Mouse (Mus musculus): ENCODE results near the gene Ogg1. TPM values are rescaled to one million over a fixed set of nuclear protein-coding genes. Genes with fewer than 3 reads are reported as not detected.
"Not testable (repeated sequence)": the region's sequence is repeated elsewhere in the genome, so short reads cannot be mapped to it uniquely, and the experiment has no call there.

Ogg1 gene
- polyA plus RNA-seq, 1 experiment from 2014 or later: 15.1 TPM

DNA sequence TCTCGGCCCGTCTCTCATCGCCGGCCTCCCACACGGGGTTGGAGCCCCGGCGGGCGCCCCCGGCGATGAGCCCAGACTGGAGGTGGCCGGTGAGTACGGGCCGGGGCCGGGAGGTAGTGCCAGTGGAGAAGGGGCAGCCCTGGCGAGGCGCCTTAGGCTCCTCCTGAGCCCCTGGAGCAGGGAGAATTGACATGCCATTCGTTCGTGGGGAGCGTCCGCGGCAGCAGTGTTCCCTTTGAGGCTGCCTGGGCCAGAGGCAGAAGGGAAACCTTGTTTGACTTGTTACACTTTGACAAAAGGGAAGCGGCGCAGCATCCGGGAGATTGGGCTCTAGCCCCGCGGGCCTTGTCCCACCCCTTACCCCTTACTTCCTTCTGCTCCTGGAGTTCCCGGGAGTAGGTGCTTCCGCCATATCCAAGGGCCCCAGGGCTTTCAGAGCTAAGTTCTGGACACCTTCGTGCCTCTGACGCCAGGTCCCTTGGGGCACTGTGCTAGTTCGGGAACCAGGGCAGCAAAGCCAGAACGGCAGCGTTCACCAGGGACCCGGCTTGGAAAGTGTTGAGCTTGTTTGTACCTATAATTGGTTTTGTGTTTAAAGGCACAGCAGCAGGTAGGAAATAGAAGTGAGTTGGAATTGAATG lies 19.2 kb upstream of the Ogg1 start:
- Histone ChIP-seq H3K9ac (ENCODE audit: low read depth, low read length) (peak overlapping the region; percentile 97), H3K9me3 (ENCODE audit: control insufficient read depth, low read length) (no peaks in the 10 kb centered on the region), H3K27ac (ENCODE audit: low read depth, low read length) (peak overlapping the region; percentile 95), H3K4me3 (ENCODE audit: low read depth, low read length) (peak overlapping the region; percentile 89), H3K4me2 (peak overlapping the region; percentile 98), H3K27me3 (replicated peaks; ENCODE audit: control insufficient read depth, insufficient read depth, low read length) (no peaks in the 10 kb centered on the region), H3K36me3 (ENCODE audit: control insufficient read depth, insufficient read depth, low read length) (peaks cover 10% of the 10 kb centered on the region), H3K4me1 (replicated peaks; ENCODE audit: control insufficient read depth, insufficient read depth, low read length) (peaks cover 12% of the 10 kb centered on the region)
- ATAC-seq (replicated peaks; ENCODE audit: low FRiP score): no peak
- under 1% methylated on average over 33 of the region's 34 CpGs for WGBS
- DNase-seq (ENCODE audit: low spot score): no peak

DNA sequence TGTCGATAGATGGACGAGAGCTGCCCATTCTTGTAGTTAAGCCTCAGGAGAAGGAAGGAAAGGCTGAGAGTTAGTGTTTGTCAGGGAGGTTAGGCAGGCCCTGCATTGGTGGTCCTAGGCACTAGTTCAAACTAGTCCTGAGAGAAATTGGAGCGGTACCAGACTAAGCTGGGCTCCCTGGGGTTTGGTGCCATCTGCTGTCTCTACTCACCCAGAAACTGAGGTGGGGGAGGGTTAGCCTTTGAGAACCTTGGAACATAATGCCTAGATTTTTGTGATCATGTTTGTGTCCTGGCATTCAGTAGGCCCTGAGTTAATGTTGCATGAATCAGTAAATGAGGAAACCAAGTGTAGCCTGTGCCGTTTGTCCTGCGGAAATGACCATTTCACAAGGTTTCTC lies 18.6 kb upstream of the Ogg1 start:
- WGBS: 22% methylated on average over 5 of the region's 5 CpGs
- Histone ChIP-seq H3K4me1 (replicated peaks; ENCODE audit: control insufficient read depth, insufficient read depth, low read length) (peaks cover 12% of the 10 kb centered on the region), H3K27me3 (replicated peaks; ENCODE audit: control insufficient read depth, insufficient read depth, low read length) (no peaks in the 10 kb centered on the region), H3K4me3 (ENCODE audit: low read depth, low read length) (peak overlapping the region; percentile 89), H3K36me3 (ENCODE audit: control insufficient read depth, insufficient read depth, low read length) (peaks cover 14% of the 10 kb centered on the region), H3K4me2 (peak overlapping the region; percentile 98), H3K27ac (ENCODE audit: low read depth, low read length) (peak overlapping the region; percentile 95), H3K9ac (ENCODE audit: low read depth, low read length) (peak overlapping the region; percentile 97), H3K9me3 (ENCODE audit: control insufficient read depth, low read length) (no peaks in the 10 kb centered on the region)
- no peak for DNase-seq (ENCODE audit: low spot score)
- ATAC-seq (replicated peaks; ENCODE audit: low FRiP score): no peak

DNA sequence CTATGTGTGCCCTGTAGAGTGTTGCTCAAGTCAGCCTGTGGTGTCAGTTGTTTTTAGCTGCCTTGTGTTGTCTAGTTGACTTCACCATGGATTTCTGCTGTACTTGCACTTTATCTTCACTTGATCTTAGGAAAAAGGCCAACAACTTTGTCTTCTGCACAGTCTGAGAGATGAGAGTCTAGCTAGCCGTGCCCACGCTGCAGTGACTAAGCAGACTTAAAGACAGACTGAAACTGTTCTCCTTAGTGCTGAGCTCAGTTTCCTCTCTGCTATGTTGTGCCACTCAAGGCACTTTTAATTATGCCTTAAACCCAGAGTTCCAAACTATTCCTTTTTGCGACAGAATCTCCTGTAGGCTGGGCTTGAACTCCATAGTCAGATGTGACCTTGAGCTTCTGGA lies 10.8 kb upstream of the Ogg1 start:
- Histone ChIP-seq H3K4me2 (no peak overlapping the region), H3K27ac (ENCODE audit: low read depth, low read length) (no peak overlapping the region), H3K9me3 (ENCODE audit: control insufficient read depth, low read length) (no peaks in the 10 kb centered on the region), H3K4me1 (replicated peaks; ENCODE audit: control insufficient read depth, insufficient read depth, low read length) (no peaks in the 10 kb centered on the region), H3K36me3 (ENCODE audit: control insufficient read depth, insufficient read depth, low read length) (peaks cover 72% of the 10 kb centered on the region), H3K9ac (ENCODE audit: low read depth, low read length) (no peak overlapping the region), H3K4me3 (ENCODE audit: low read depth, low read length) (no peak overlapping the region), H3K27me3 (replicated peaks; ENCODE audit: control insufficient read depth, insufficient read depth, low read length) (no peaks in the 10 kb centered on the region)
- ATAC-seq (replicated peaks; ENCODE audit: low FRiP score): no peak
- DNase-seq (ENCODE audit: low spot score): no peak
- 96% methylated on average over 3 of the region's 3 CpGs for WGBS

DNA sequence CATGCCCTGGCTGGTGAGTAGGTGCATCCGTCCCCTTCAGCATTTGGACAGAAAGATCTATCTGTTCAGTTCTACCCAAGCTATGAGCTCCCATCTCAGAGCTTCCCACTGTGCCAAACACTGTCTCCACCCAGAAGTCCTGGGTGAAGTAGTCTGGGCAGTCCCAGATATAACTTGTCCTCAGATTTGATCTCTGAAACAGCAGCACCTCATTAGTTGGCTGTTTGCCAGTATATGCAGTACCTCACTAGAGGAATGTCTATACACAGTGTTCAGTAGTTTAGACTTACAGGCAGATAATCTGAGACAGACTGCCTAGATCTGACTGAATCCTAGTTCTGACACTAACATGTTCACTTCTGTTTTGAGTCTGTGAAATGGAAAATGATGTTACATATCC lies 2.6 kb downstream of the Ogg1 start:
- Histone ChIP-seq H3K4me3 (ENCODE audit: low read depth, low read length) (no peak overlapping the region), H3K4me2 (no peak overlapping the region), H3K36me3 (ENCODE audit: control insufficient read depth, insufficient read depth, low read length) (peaks cover 23% of the 10 kb centered on the region; the same call in 1 of the 2 replicates), H3K27ac (ENCODE audit: low read depth, low read length) (no peak overlapping the region), H3K27me3 (replicated peaks; ENCODE audit: control insufficient read depth, insufficient read depth, low read length) (no peaks in the 10 kb centered on the region), H3K9ac (ENCODE audit: low read depth, low read length) (no peak overlapping the region), H3K9me3 (ENCODE audit: control insufficient read depth, low read length) (no peaks in the 10 kb centered on the region), H3K4me1 (replicated peaks; ENCODE audit: control insufficient read depth, insufficient read depth, low read length) (peaks cover 12% of the 10 kb centered on the region)
- WGBS: 89% methylated on average over 1 of the region's 1 CpGs
- ATAC-seq (replicated peaks; ENCODE audit: low FRiP score): no peak
- no peak for DNase-seq (ENCODE audit: low spot score)

DNA sequence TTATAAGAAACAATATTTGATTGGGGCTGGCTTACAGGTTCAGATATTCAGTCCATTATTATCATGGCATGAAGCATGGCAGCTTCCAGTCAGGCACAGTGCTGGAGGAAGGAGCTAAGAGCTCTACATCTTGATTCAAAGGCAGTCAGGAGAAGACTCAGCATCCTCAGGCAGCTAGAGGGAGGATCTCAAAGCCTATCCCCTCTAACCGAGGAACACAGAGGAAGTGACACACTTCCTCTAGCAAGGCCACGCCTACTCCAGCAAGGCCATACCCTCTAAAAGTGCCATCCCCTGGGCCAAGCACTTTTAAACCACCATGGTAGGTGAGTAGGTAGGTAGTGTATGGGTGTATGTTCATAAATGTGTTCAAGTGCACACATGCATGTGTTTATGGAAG lies 3.8 kb downstream of the Ogg1 start:
- peaks cover 22% of the 10 kb centered on the region; the same call in 1 of the 2 replicates for H3K36me3 ChIP-seq (ENCODE audit: control insufficient read depth, insufficient read depth, low read length)
- H3K4me1 ChIP-seq (replicated peaks; ENCODE audit: control insufficient read depth, insufficient read depth, low read length): peaks cover 9% of the 10 kb centered on the region
- ATAC-seq (replicated peaks; ENCODE audit: low FRiP score): no peak
- H3K4me3 ChIP-seq (ENCODE audit: low read depth, low read length): no peak overlapping the region
- no peaks in the 10 kb centered on the region for H3K27me3 ChIP-seq (replicated peaks; ENCODE audit: control insufficient read depth, insufficient read depth, low read length)
- H3K9ac ChIP-seq (ENCODE audit: low read depth, low read length): no peak overlapping the region
- no peak overlapping the region for H3K4me2 ChIP-seq
- H3K9me3 ChIP-seq (ENCODE audit: control insufficient read depth, low read length): no peaks in the 10 kb centered on the region
- no peak overlapping the region for H3K27ac ChIP-seq (ENCODE audit: low read depth, low read length)
- no peak for DNase-seq (ENCODE audit: low spot score)
- WGBS: 29% methylated on average over 2 of the region's 2 CpGs

DNA sequence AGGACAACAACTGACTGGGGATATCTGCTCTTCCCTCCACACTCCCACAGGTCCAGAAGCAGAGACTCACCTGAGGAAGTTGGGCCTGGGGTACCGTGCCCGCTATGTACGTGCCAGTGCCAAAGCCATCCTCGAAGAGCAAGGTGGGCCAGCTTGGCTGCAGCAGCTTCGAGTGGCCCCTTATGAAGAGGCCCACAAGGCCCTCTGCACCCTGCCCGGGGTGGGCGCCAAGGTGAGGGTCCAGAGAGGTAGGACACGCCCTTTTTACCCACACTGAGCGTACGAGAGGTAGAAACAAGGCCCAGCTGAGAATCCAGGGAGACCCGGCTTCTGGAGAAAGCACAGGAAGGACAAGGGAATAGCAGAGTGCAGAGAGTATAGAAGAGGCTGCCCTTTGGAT lies 4.9 kb downstream of the Ogg1 start:
- H3K9me3 ChIP-seq (ENCODE audit: control insufficient read depth, low read length): no peaks in the 10 kb centered on the region
- H3K4me2 ChIP-seq: no peak overlapping the region
- H3K36me3 ChIP-seq (ENCODE audit: control insufficient read depth, insufficient read depth, low read length): peaks cover 27% of the 10 kb centered on the region; the same call in 1 of the 2 replicates
- no peaks in the 10 kb centered on the region for H3K27me3 ChIP-seq (replicated peaks; ENCODE audit: control insufficient read depth, insufficient read depth, low read length)
- no peak for ATAC-seq (replicated peaks; ENCODE audit: low FRiP score)
- H3K4me1 ChIP-seq (replicated peaks; ENCODE audit: control insufficient read depth, insufficient read depth, low read length): peaks cover 5% of the 10 kb centered on the region
- no peak overlapping the region for H3K4me3 ChIP-seq (ENCODE audit: low read depth, low read length)
- H3K27ac ChIP-seq (ENCODE audit: low read depth, low read length): no peak overlapping the region
- no peak for DNase-seq (ENCODE audit: low spot score)
- 83% methylated on average over 11 of the region's 11 CpGs for WGBS
- no peak overlapping the region for H3K9ac ChIP-seq (ENCODE audit: low read depth, low read length)

DNA sequence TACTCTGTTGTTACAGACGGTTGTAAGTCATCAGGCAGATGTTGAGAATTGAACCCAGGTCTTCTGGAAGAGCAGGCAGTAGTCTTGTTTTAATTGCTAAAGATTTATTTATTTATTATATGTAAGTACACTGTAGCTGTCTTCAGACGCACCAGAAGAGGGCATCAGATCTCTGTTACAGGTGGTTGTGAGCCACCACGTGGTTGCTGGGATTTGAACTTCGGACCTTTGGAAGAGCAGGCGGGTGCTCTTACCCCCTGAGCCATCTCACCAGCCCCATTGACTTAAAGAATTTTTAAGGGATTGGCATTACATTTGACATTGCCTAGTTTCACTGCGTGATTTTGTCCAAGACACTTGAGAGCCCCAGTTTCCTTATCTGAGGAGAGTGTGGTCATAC lies 6.0 kb downstream of the Ogg1 start:
- not testable (repeated sequence) for ATAC-seq (replicated peaks; ENCODE audit: low FRiP score); H3K4me3 ChIP-seq (ENCODE audit: low read depth, low read length); H3K27me3 ChIP-seq (replicated peaks; ENCODE audit: control insufficient read depth, insufficient read depth, low read length); DNase-seq (ENCODE audit: low spot score); H3K27ac ChIP-seq (ENCODE audit: low read depth, low read length); H3K9me3 ChIP-seq (ENCODE audit: control insufficient read depth, low read length); H3K4me2 ChIP-seq; H3K9ac ChIP-seq (ENCODE audit: low read depth, low read length); H3K4me1 ChIP-seq (replicated peaks; ENCODE audit: control insufficient read depth, insufficient read depth, low read length)
- 76% methylated on average over 6 of the region's 6 CpGs for WGBS
- H3K36me3 ChIP-seq (ENCODE audit: control insufficient read depth, insufficient read depth, low read length): peaks cover 27% of the 10 kb centered on the region; the same call in 1 of the 2 replicates

DNA sequence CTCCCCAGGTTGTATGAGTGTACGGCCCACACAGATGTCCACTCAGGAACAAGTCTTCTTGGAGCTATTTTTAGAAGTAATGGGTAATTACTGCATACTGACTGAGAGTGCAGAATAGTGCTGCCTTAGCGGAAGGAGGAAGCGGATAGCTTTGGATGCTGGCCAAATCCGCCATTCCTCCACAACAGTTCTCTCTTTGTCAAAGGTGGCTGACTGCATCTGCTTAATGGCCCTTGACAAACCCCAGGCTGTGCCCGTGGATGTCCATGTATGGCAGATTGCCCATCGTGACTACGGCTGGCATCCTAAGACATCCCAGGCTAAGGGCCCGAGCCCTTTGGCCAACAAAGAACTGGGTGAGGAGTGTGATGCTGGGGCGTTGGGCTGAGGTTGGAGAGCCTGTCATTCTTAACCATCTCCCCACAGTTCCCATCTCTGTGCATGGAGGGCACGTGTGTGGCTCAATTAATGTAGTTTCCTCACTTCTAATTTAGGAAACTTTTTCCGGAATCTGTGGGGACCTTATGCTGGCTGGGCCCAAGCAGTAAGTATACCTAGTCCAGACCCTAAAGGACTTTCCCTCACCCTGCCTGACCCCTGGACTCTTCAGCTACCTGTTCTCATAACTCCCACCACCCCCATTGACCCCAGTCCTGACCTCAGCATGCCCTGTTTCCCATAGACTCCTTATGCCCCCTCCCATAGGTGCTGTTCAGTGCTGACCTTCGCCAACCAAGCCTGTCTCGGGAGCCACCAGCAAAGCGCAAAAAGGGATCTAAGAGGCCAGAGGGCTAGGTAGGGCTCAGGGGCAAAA lies 6.6 kb downstream of the Ogg1 start:
- Histone ChIP-seq H3K27me3 (replicated peaks; ENCODE audit: control insufficient read depth, insufficient read depth, low read length) (no peaks in the 10 kb centered on the region), H3K4me3 (ENCODE audit: low read depth, low read length) (no peak overlapping the region), H3K9me3 (ENCODE audit: control insufficient read depth, low read length) (no peaks in the 10 kb centered on the region), H3K9ac (ENCODE audit: low read depth, low read length) (no peak overlapping the region), H3K27ac (ENCODE audit: low read depth, low read length) (no peak overlapping the region), H3K36me3 (ENCODE audit: control insufficient read depth, insufficient read depth, low read length) (peaks cover 27% of the 10 kb centered on the region; the same call in 1 of the 2 replicates), H3K4me2 (no peak overlapping the region), H3K4me1 (replicated peaks; ENCODE audit: control insufficient read depth, insufficient read depth, low read length) (peaks cover 9% of the 10 kb centered on the region)
- no peak for ATAC-seq (replicated peaks; ENCODE audit: low FRiP score)
- WGBS: 83% methylated on average over 14 of the region's 14 CpGs
- no peak for DNase-seq (ENCODE audit: low spot score)
